Mouse (Mus musculus) heart, adult 2 months (tissue): ENCODE results near the gene Lgals9. TPM values are rescaled to one million over a fixed set of nuclear protein-coding genes. Genes with fewer than 3 reads are reported as not detected.

Source experiments
- DNase-seq, 2 experiments: peaks; one replicate each; pipeline ENCODE4 v3.0.0; 2021
- H3K27ac ChIP-seq: fragments of 200-600 bp; 2 replicates; pipeline ENCODE4 v1.8.1; 2022
- H3K27me3 ChIP-seq: fragments of 200-500 bp; 2 replicates; pipeline ENCODE4 v1.6.1; 2012; ENCODE audit warnings: mild to moderate bottlenecking, low read length, inconsistent platforms, mixed read lengths; ENCODE audit not compliant: control insufficient read depth, insufficient read depth
- H3K36me3 ChIP-seq: fragments of 200-500 bp; 2 replicates; pipeline ENCODE4 v1.6.1; 2012; ENCODE audit warnings: low read length, inconsistent platforms; ENCODE audit not compliant: control insufficient read depth, insufficient read depth
- H3K4me1 ChIP-seq: fragments of 200-500 bp; 2 replicates; pipeline ENCODE4 v1.6.1; 2011; ENCODE audit warnings: low read length; ENCODE audit not compliant: control insufficient read depth, insufficient read depth
- H3K4me3 ChIP-seq: fragments of 200-600 bp; 2 replicates; pipeline ENCODE4 v1.8.1; 2022
- H3K79me2 ChIP-seq: fragments of 200-500 bp; replicated peaks from 2 replicates; pipeline ENCODE4 v1.6.1; 2012; ENCODE audit warnings: mild to moderate bottlenecking, inconsistent platforms, low read length, moderate library complexity, mixed read lengths; ENCODE audit not compliant: control insufficient read depth, insufficient read depth
- H3K9ac ChIP-seq: fragments of 200-500 bp; 2 replicates; pipeline ENCODE4 v1.6.1; 2012; ENCODE audit warnings: low read depth, mild to moderate bottlenecking, control low read depth, inconsistent platforms, low read length, mixed read lengths
- CTCF ChIP-seq: fragments of 200-600 bp; IDR thresholded peaks from 2 replicates; pipeline ENCODE4 v1.8.1; 2022; ENCODE audit warnings: antibody characterized with exemption, mild to moderate bottlenecking, moderate library complexity
- EP300 ChIP-seq: fragments of 200-500 bp; IDR thresholded peaks from 2 replicates; pipeline ENCODE4 v1.6.1; 2011; ENCODE audit warnings: low read depth, low read length, control low read depth; ENCODE audit not compliant: insufficient read depth
- POLR2A ChIP-seq: fragments of 200-500 bp; IDR thresholded peaks from 2 replicates; pipeline ENCODE4 v1.6.1; 2011; ENCODE audit warnings: mild to moderate bottlenecking, low read depth, low read length, control low read depth; ENCODE audit not compliant: insufficient read depth
- WGBS: fragments of 180-500 bp; shearing (Covaris S2); methylation state at CpG from one replicate; pipeline ENCODE4 v1.1.7; 2018; 5-methylcytosine and 5-hydroxymethylcytosine counted together
- intact Hi-C: fragments of 180-260 bp; cut with DNase I; formaldehyde crosslinking; loops from one replicate; pipeline ENCODE4 v1.15.1; 2025
- polyA plus RNA-seq: library from polyadenylated mRNA; depleted of rRNA; stranded (reverse); fragments of >200 nt; gene quantifications from 2 replicates; pipeline ENCODE4 v1.2.3, GENCODE M21; 2012
- total RNA-seq, 2 experiments: library from RNA; stranded (reverse); gene quantifications; 2 replicates each; pipeline ENCODE4 v1.2.3; 2021

Lgals9 gene
- total and polyA plus RNA-seq, 3 experiments = 20.7 to 49.5 (median 23.1) TPM

- Histone ChIP-seq H3K9ac (no peak overlapping the region), H3K4me3 (no peak overlapping the region), H3K27ac (no peak overlapping the region), H3K79me2 (no peaks in the 10 kb centered on the region), H3K36me3 (peaks cover 2% of the 10 kb centered on the region; the same call in 1 of the 2 replicates), H3K4me1 (peaks cover 8% of the 10 kb centered on the region), H3K27me3 (no peaks in the 10 kb centered on the region)
- no peak for DNase-seq
- 96% methylated on average over 3 of the region's 3 CpGs for WGBS
- no peak for TF ChIP-seq CTCF
- no peak for TF ChIP-seq POLR2A
- intact Hi-C loops = no loop called here
These were observed 13.0 kb downstream of the Lgals9 start for GRCm38 (mm10) chr11:78971746-78972145.

GRCm38 (mm10) chr11:78971096-78971495 lies 13.7 kb downstream of the Lgals9 start:
- DNase-seq = peak in 1 of 2 experiments; percentile 15
- H3K36me3 ChIP-seq = peaks cover 3% of the 10 kb centered on the region; the same call in 1 of the 2 replicates
- no peaks in the 10 kb centered on the region for H3K27me3 ChIP-seq
- H3K4me1 ChIP-seq = peaks cover 8% of the 10 kb centered on the region
- H3K27ac ChIP-seq = no peak overlapping the region
- 92% methylated on average over 8 of the region's 8 CpGs for WGBS
- intact Hi-C loops = no loop called here
- no peak overlapping the region for H3K9ac ChIP-seq
- no peaks in the 10 kb centered on the region for H3K79me2 ChIP-seq
- no peak for TF ChIP-seq EP300
- no peak overlapping the region for H3K4me3 ChIP-seq

- Histone ChIP-seq H3K36me3 (peaks cover 5% of the 10 kb centered on the region; the same call in 1 of the 2 replicates), H3K4me1 (peaks cover 3% of the 10 kb centered on the region), H3K4me3 (no peak overlapping the region), H3K9ac (no peak overlapping the region), H3K79me2 (no peaks in the 10 kb centered on the region), H3K27ac (no peak overlapping the region), H3K27me3 (no peaks in the 10 kb centered on the region)
- DNase-seq = no peak
- 72% methylated on average over 4 of the region's 4 CpGs for WGBS
- intact Hi-C loops = loop anchor here (5.0 to 10.0 kb wide), 3 partner anchors 34 to 427 kb away; partner anchors contain the start of gene Gm9964
- no peak for TF ChIP-seq CTCF
- TF ChIP-seq EP300 = no peak
- no peak for TF ChIP-seq POLR2A
These were observed 16.6 kb downstream of the Lgals9 start for GRCm38 (mm10) chr11:78968121-78968520.

- peaks cover 3% of the 10 kb centered on the region for H3K4me1 ChIP-seq
- H3K4me3 ChIP-seq = no peak overlapping the region
- H3K27me3 ChIP-seq = no peaks in the 10 kb centered on the region
- H3K79me2 ChIP-seq = no peaks in the 10 kb centered on the region
- peak; percentile 27 to 43 for DNase-seq
- H3K27ac ChIP-seq = peak overlapping the region; percentile 10
- H3K36me3 ChIP-seq = peaks cover 5% of the 10 kb centered on the region; the same call in 1 of the 2 replicates
- TF ChIP-seq POLR2A (no peak), CTCF (peak; percentile 79), EP300 (no peak)
- H3K9ac ChIP-seq = no peak overlapping the region
- intact Hi-C loops = loop anchor here (2.0 to 10.0 kb wide), 5 partner anchors 35 to 427 kb away; partner anchors contain the start of gene Gm9964
- WGBS = 33% methylated on average over 4 of the region's 4 CpGs
These were observed 17.4 kb downstream of the Lgals9 start for GRCm38 (mm10) chr11:78967371-78967770.

GRCm38 (mm10) chr11:78961221-78961620 lies 23.5 kb downstream of the Lgals9 start:
- intact Hi-C loops = loop anchor here (10.0 kb wide), 1 partner anchor 434 kb away; no protein-coding TSS in a partner anchor
- TF ChIP-seq EP300 (no peak), POLR2A (no peak), CTCF (no peak)
- no peaks in the 10 kb centered on the region for H3K79me2 ChIP-seq
- no peak overlapping the region for H3K27ac ChIP-seq
- DNase-seq = no peak
- 77% methylated on average over 5 of the region's 5 CpGs for WGBS
- H3K27me3 ChIP-seq = no peaks in the 10 kb centered on the region
- no peak overlapping the region for H3K4me3 ChIP-seq
- no peaks in the 10 kb centered on the region for H3K4me1 ChIP-seq
- H3K36me3 ChIP-seq = peaks cover 2% of the 10 kb centered on the region; the same call in 1 of the 2 replicates
- H3K9ac ChIP-seq = no peak overlapping the region

GRCm38 (mm10) chr11:78959841-78960520 lies 24.8 kb downstream of the Lgals9 start:
- TF ChIP-seq POLR2A (no peak), EP300 (no peak), CTCF (peak; percentile 77)
- peak in 1 of 2 experiments; percentile 54 for DNase-seq
- Histone ChIP-seq H3K4me1 (no peaks in the 10 kb centered on the region), H3K9ac (no peak overlapping the region), H3K36me3 (no peaks in the 10 kb centered on the region), H3K27ac (no peak overlapping the region), H3K4me3 (no peak overlapping the region), H3K79me2 (no peaks in the 10 kb centered on the region), H3K27me3 (no peaks in the 10 kb centered on the region)
- WGBS = 55% methylated on average over 5 of the region's 5 CpGs
- intact Hi-C loops = loop anchor here (5.0 to 10.0 kb wide), 3 partner anchors 123 to 435 kb away; partner anchors contain the start of gene Tmem97
